8 mouse cellular contexts compared by ENCODE assay signal in genomic region chr16:97778353-97779025, GRCm38 (mm10). TPM values are rescaled to one million over a fixed set of nuclear protein-coding genes. Genes with fewer than 3 reads are reported as not detected.
A peak's percentile ranks its signal among the peaks of the same experiment; 100 is the strongest.
DNase-seq lines count a peak whose midpoint lies in the region; ATAC-seq and TF ChIP-seq lines count a peak whose summit lies in the region.

No protein-coding gene starts in this region.

- no peaks in the 10 kb centered on the region for H3K9me3 ChIP-seq in G1E (replicated peaks)
- no peaks in the 10 kb centered on the region for H3K9me3 ChIP-seq in forebrain, embryonic 15.5 days
- H3K9me3 ChIP-seq in neural tube, embryonic 15.5 days (replicated peaks) = no peaks in the 10 kb centered on the region

- peak; percentile 81 for TF ChIP-seq CTCF in G1E (IDR thresholded peaks at IDR 0.05; ENCODE audit: low read depth, low read length)

- H3K4me1 ChIP-seq in G1E (ENCODE audit: insufficient read depth, low read depth, low read length) = peaks cover 6% of the 10 kb centered on the region; the same call in 1 of the 2 replicates
- H3K4me1 ChIP-seq in forebrain, embryonic 15.5 days = peaks cover 3% of the 10 kb centered on the region; the same call in 1 of the 2 replicates
- H3K4me1 ChIP-seq in neural tube, embryonic 15.5 days = peaks cover 2% of the 10 kb centered on the region; the same call in 1 of the 2 replicates

- H3K9ac ChIP-seq in forebrain, embryonic 15.5 days (replicated peaks) = no peak overlapping the region
- no peak overlapping the region for H3K9ac ChIP-seq in neural tube, embryonic 15.5 days (replicated peaks)

- H3K36me3 ChIP-seq in G1E (replicated peaks) = no peaks in the 10 kb centered on the region
- no peaks in the 10 kb centered on the region for H3K36me3 ChIP-seq in forebrain, embryonic 15.5 days
- H3K36me3 ChIP-seq in neural tube, embryonic 15.5 days = no peaks in the 10 kb centered on the region

- peak overlapping the region; percentile 27 for H3K4me2 ChIP-seq in forebrain, embryonic 15.5 days (replicated peaks)
- peak overlapping the region; percentile 46 for H3K4me2 ChIP-seq in neural tube, embryonic 15.5 days

- no peak overlapping the region for H3K27ac ChIP-seq in forebrain, embryonic 15.5 days (replicated peaks)
- no peak overlapping the region for H3K27ac ChIP-seq in neural tube, embryonic 15.5 days (replicated peaks)

- 16% methylated on average over 15 of the region's 15 CpGs for WGBS in forebrain, embryonic 15.5 days
- WGBS in large intestine, adult 2 months = 22% methylated on average over 15 of the region's 15 CpGs
- 39% methylated on average over 15 of the region's 15 CpGs for WGBS in neural tube, embryonic 15.5 days

- ATAC-seq in G1E (ENCODE audit: extremely low read depth, insufficient number of reproducible peaks, low FRiP score, poor library complexity, severe bottlenecking) = peak; percentile 78
- peak; percentile 84 for ATAC-seq in forebrain, embryonic 15.5 days (replicated peaks)
- ATAC-seq in neural tube, embryonic 15.5 days (ENCODE audit: low FRiP score) = peak; percentile 28; the same call in 1 of the 2 replicates

- DNase-seq in G1E (ENCODE audit: low spot score) = peak; percentile 51
- peak; percentile 75 to 76 for DNase-seq in cerebellum, adult 18-20 months
- DNase-seq in heart, postnatal 14 days = peak; percentile 80 to 88
- peak; percentile 67 for DNase-seq in large intestine, adult 2 months (ENCODE audit: low read depth, low spot score)
- DNase-seq in lung, adult 18-20 months = peak; percentile 85 to 86
- DNase-seq in testis, postnatal 14 days (ENCODE audit: low spot score) = peak; percentile 67

- intact Hi-C loops in heart, postnatal 14 days (cut with DNase I) = no loop called here

- H3K4me3 ChIP-seq in G1E (ENCODE audit: low read depth, low read length) = no peak overlapping the region; the same call in 1 of the 2 replicates
- H3K4me3 ChIP-seq in forebrain, embryonic 15.5 days = no peak overlapping the region
- H3K4me3 ChIP-seq in neural tube, embryonic 15.5 days (replicated peaks) = no peak overlapping the region

- peaks cover 6% of the 10 kb centered on the region; the same call in 1 of the 2 replicates for H3K27me3 ChIP-seq in G1E (ENCODE audit: insufficient read depth, low read length)
- no peaks in the 10 kb centered on the region for H3K27me3 ChIP-seq in forebrain, embryonic 15.5 days
- H3K27me3 ChIP-seq in neural tube, embryonic 15.5 days (replicated peaks) = no peaks in the 10 kb centered on the region

RNA-seq across cellular contexts. Expression of gene Ripk4, which starts 14.9 kb away (rescaled TPM):
- total RNA-seq in G1E (2014; fragmentation: Nextera tagmentation) (not detected in 2 replicates), G1E (2017) (0.05 and 0.06 TPM in 2 replicates)
- not detected in 2 replicates for polyA plus RNA-seq in G1E (2012)
- 0.99 and 1.2 TPM in 2 replicates for polyA plus RNA-seq in forebrain, embryonic 15.5 days (2015; fragmentation: Nextera tagmentation; extraction: Ambion mirVana)
- under 1 TPM; 0.19 to 0.22 TPM for total RNA-seq in heart, postnatal 14 days (2021)
- polyA plus RNA-seq in large intestine, adult 2 months (2012; rRNA removed) = 13.1 and 21.3 TPM in 2 replicates
- polyA plus RNA-seq in neural tube, embryonic 15.5 days (2015; fragmentation: Nextera tagmentation; extraction: Ambion mirVana) = 0.27 and 3.4 TPM in 2 replicates

Comparison
In these comparisons a context has a peak if more than half of its experiments do, and no peak if none do; other contexts are left out.
1. ATAC-seq: peak in every context shown above with its lines; median percentile 84 in forebrain, embryonic 15.5 days; 78 in G1E; 28 in neural tube, embryonic 15.5 days.